Mouse (Mus musculus): ENCODE measurements around the gene Naalad2. TPM values are rescaled to one million over a fixed set of nuclear protein-coding genes. Genes with fewer than 3 reads are reported as not detected.
"Not testable (repeated sequence)": the region's sequence is repeated elsewhere in the genome, so short reads cannot be mapped to it uniquely, and the experiment has no call there.

The Naalad2 gene
- polyA plus RNA-seq (2012; fragmentation: generic; extraction: Trizol): 1.1 TPM
- long read RNA-seq, experiment 1, partial matches to known transcripts: 1 of 2 reads
- long read RNA-seq, experiment 1, other reads (novel, unspliced or antisense): 1 of 2 reads
- long read RNA-seq, experiment 2, partial matches to known transcripts: 0 of 3 reads
- long read RNA-seq, experiment 2, other reads (novel, unspliced or antisense): 2 of 3 reads

- not testable (repeated sequence) for H3K36me3 ChIP-seq (ENCODE audit: control insufficient read depth, insufficient read depth); H3ac ChIP-seq (ENCODE audit: control insufficient read depth, insufficient read length, low read depth); H3K79me3 ChIP-seq (ENCODE audit: low read depth); H3K4me3 ChIP-seq (ENCODE audit: insufficient read depth, poor library complexity, severe bottlenecking); H3K27me3 ChIP-seq (ENCODE audit: control insufficient read depth, insufficient read depth, insufficient read length); H3K79me2 ChIP-seq (ENCODE audit: control insufficient read depth, insufficient read depth)
Observed at GRCm38 (mm10) chr9:18402895-18403294, at the start of gene Naalad2. Gene Naalad2 (minus strand): TSS chr9:18402995.

GRCm38 (mm10) chr9:18431687-18432086 is 28.9 kb upstream of the Naalad2 start:
- Histone ChIP-seq H3ac (ENCODE audit: control insufficient read depth, insufficient read length, low read depth) (no peak overlapping the region), H3K36me3 (ENCODE audit: control insufficient read depth, insufficient read depth) (no peaks in the 10 kb centered on the region), H3K27me3 (ENCODE audit: control insufficient read depth, insufficient read depth, insufficient read length) (no peaks in the 10 kb centered on the region), H3K79me2 (ENCODE audit: control insufficient read depth, insufficient read depth) (no peaks in the 10 kb centered on the region), H3K4me3 (ENCODE audit: insufficient read depth, poor library complexity, severe bottlenecking) (no peak overlapping the region), H3K79me3 (ENCODE audit: low read depth) (no peaks in the 10 kb centered on the region)
- TF ChIP-seq MYOD1 (IDR thresholded peaks at IDR 0.05; ENCODE audit: control insufficient read depth, insufficient read length, low read depth): no peak
- TF ChIP-seq USF1 (IDR thresholded peaks at IDR 0.05; ENCODE audit: low read depth): no peak
- no peak for TF ChIP-seq CEBPB (IDR thresholded peaks at IDR 0.05; ENCODE audit: low read depth)
- TF ChIP-seq CTCF (IDR thresholded peaks at IDR 0.05; ENCODE audit: control insufficient read depth, insufficient read depth, insufficient read length): no peak
- TF ChIP-seq MAX (IDR thresholded peaks at IDR 0.05): no peak
- TF ChIP-seq FOSL1 (IDR thresholded peaks at IDR 0.05; ENCODE audit: insufficient read depth, low read length, poor library complexity, severe bottlenecking): no peak
- no peak for TF ChIP-seq MYOG (IDR thresholded peaks at IDR 0.05; ENCODE audit: control insufficient read depth, extremely low read depth, insufficient read length)

- no peaks in the 10 kb centered on the region for H3K27me3 ChIP-seq (ENCODE audit: control insufficient read depth, insufficient read depth, insufficient read length)
- no peak within 1 kb of the TSS for H3ac ChIP-seq (ENCODE audit: control insufficient read depth, insufficient read length, low read depth)
- no peak within 1 kb of the TSS for H3K4me3 ChIP-seq (ENCODE audit: insufficient read depth, poor library complexity, severe bottlenecking)
- TF ChIP-seq CTCF (IDR thresholded peaks at IDR 0.05; ENCODE audit: control insufficient read depth, insufficient read depth, insufficient read length) (no peak), CEBPB (IDR thresholded peaks at IDR 0.05; ENCODE audit: low read depth) (no peak), FOSL1 (IDR thresholded peaks at IDR 0.05; ENCODE audit: insufficient read depth, low read length, poor library complexity, severe bottlenecking) (no peak), MYOG (IDR thresholded peaks at IDR 0.05; ENCODE audit: control insufficient read depth, extremely low read depth, insufficient read length) (no peak), MYOD1 (IDR thresholded peaks at IDR 0.05; ENCODE audit: control insufficient read depth, insufficient read length, low read depth) (no peak), USF1 (IDR thresholded peaks at IDR 0.05; ENCODE audit: low read depth) (no peak)
- no peaks in the 10 kb centered on the region for H3K79me2 ChIP-seq (ENCODE audit: control insufficient read depth, insufficient read depth)
- H3K79me3 ChIP-seq (ENCODE audit: low read depth): no peaks in the 10 kb centered on the region
- H3K36me3 ChIP-seq (ENCODE audit: control insufficient read depth, insufficient read depth): no peaks in the 10 kb centered on the region
Observed at GRCm38 (mm10) chr9:18430354-18430753, 27.6 kb upstream of the Naalad2 start, which contains the start of gene Mbd3l2. Gene Mbd3l2 (plus strand): TSS chr9:18430654.

GRCm38 (mm10) chr9:18412371-18412770 is 9.6 kb upstream of the Naalad2 start:
- H3K36me3 ChIP-seq (ENCODE audit: control insufficient read depth, insufficient read depth); H3K4me3 ChIP-seq (ENCODE audit: insufficient read depth, poor library complexity, severe bottlenecking); H3K79me3 ChIP-seq (ENCODE audit: low read depth); H3ac ChIP-seq (ENCODE audit: control insufficient read depth, insufficient read length, low read depth); H3K79me2 ChIP-seq (ENCODE audit: control insufficient read depth, insufficient read depth); H3K27me3 ChIP-seq (ENCODE audit: control insufficient read depth, insufficient read depth, insufficient read length): not testable (repeated sequence)

- Histone ChIP-seq H3K79me3 (ENCODE audit: low read depth) (no peaks in the 10 kb centered on the region), H3ac (ENCODE audit: control insufficient read depth, insufficient read length, low read depth) (no peak within 1 kb of the TSS), H3K27me3 (ENCODE audit: control insufficient read depth, insufficient read depth, insufficient read length) (no peaks in the 10 kb centered on the region), H3K36me3 (ENCODE audit: control insufficient read depth, insufficient read depth) (no peaks in the 10 kb centered on the region), H3K4me3 (ENCODE audit: insufficient read depth, poor library complexity, severe bottlenecking) (no peak within 1 kb of the TSS), H3K79me2 (ENCODE audit: control insufficient read depth, insufficient read depth) (no peaks in the 10 kb centered on the region)
- no peak for TF ChIP-seq FOSL1 (IDR thresholded peaks at IDR 0.05; ENCODE audit: insufficient read depth, low read length, poor library complexity, severe bottlenecking)
- no peak for TF ChIP-seq CEBPB (IDR thresholded peaks at IDR 0.05; ENCODE audit: low read depth)
- no peak for TF ChIP-seq MYOG (IDR thresholded peaks at IDR 0.05; ENCODE audit: control insufficient read depth, extremely low read depth, insufficient read length)
- no peak for TF ChIP-seq MAX (IDR thresholded peaks at IDR 0.05)
- TF ChIP-seq MYOD1 (IDR thresholded peaks at IDR 0.05; ENCODE audit: control insufficient read depth, insufficient read length, low read depth): no peak
- no peak for TF ChIP-seq CTCF (IDR thresholded peaks at IDR 0.05; ENCODE audit: control insufficient read depth, insufficient read depth, insufficient read length)
- no peak for TF ChIP-seq USF1 (IDR thresholded peaks at IDR 0.05; ENCODE audit: low read depth)
Observed at GRCm38 (mm10) chr9:18404118-18404517, 1.3 kb upstream of the Naalad2 start, which contains the start of gene Ubtfl1. Gene Ubtfl1 (plus strand): TSS chr9:18404418.

- no peak overlapping the region for H3ac ChIP-seq (ENCODE audit: control insufficient read depth, insufficient read length, low read depth)
- no peak overlapping the region for H3K4me3 ChIP-seq (ENCODE audit: insufficient read depth, poor library complexity, severe bottlenecking)
- no peaks in the 10 kb centered on the region for H3K27me3 ChIP-seq (ENCODE audit: control insufficient read depth, insufficient read depth, insufficient read length)
- no peaks in the 10 kb centered on the region for H3K36me3 ChIP-seq (ENCODE audit: control insufficient read depth, insufficient read depth)
- no peaks in the 10 kb centered on the region for H3K79me2 ChIP-seq (ENCODE audit: control insufficient read depth, insufficient read depth)
- H3K79me3 ChIP-seq (ENCODE audit: low read depth): no peaks in the 10 kb centered on the region
- TF ChIP-seq CEBPB (IDR thresholded peaks at IDR 0.05; ENCODE audit: low read depth) (no peak), MAX (IDR thresholded peaks at IDR 0.05) (no peak), USF1 (IDR thresholded peaks at IDR 0.05; ENCODE audit: low read depth) (no peak), MYOD1 (IDR thresholded peaks at IDR 0.05; ENCODE audit: control insufficient read depth, insufficient read length, low read depth) (no peak), FOSL1 (IDR thresholded peaks at IDR 0.05; ENCODE audit: insufficient read depth, low read length, poor library complexity, severe bottlenecking) (no peak), CTCF (IDR thresholded peaks at IDR 0.05; ENCODE audit: control insufficient read depth, insufficient read depth, insufficient read length) (no peak), MYOG (IDR thresholded peaks at IDR 0.05; ENCODE audit: control insufficient read depth, extremely low read depth, insufficient read length) (no peak)
Observed at GRCm38 (mm10) chr9:18399629-18400028, 3.2 kb downstream of the Naalad2 start.
